Mouse (Mus musculus) T-helper 2 cell (primary cell): ENCODE data around the gene Ankrd37.

Experiments
- in situ Hi-C: fragments of 300-600 bp; cut with MboI, MseI; formaldehyde crosslinking; loops from one replicate; pipeline ENCODE4 v1.15.1; 2025; ENCODE audit warnings: high pct_unique_total_duplicates

Ankrd37 gene

GRCm38 (mm10) chr8:45975126-45975836, 30.2 kb downstream of the Ankrd37 start, which contains the start of the genes 1700029J07Rik and Ufsp2:
Gene 1700029J07Rik, minus strand, starts transcription at chr8:45975252.
Gene Ufsp2, plus strand, starts transcription at chr8:45975528.
- in situ Hi-C loops = loop anchor here (25.0 kb wide), 1 partner anchor 1737 kb away; the partner anchor contains the start of gene Cdkn2aip

GRCm38 (mm10) chr8:45973988-45974505, 31.5 kb downstream of the Ankrd37 start:
- in situ Hi-C loops = no loop called here

GRCm38 (mm10) chr8:45970894-45971293, 34.6 kb downstream of the Ankrd37 start:
- in situ Hi-C loops = no loop called here

GRCm38 (mm10) chr8:45950622-45951021, 54.9 kb downstream of the Ankrd37 start:
- in situ Hi-C loops = no loop called here
